Mouse (Mus musculus) olfactory bulb, adult 2 months (tissue): ENCODE data around the gene Serac1.

ENCODE experiments used
- CTCF ChIP-seq: fragments of 200-500 bp; IDR thresholded peaks from 2 replicates; pipeline ENCODE4 v1.5.1; 2012; ENCODE audit warnings: low read depth, mild to moderate bottlenecking, low read length, moderate library complexity; ENCODE audit not compliant: insufficient read depth
- POLR2A ChIP-seq: fragments of 200-500 bp; IDR thresholded peaks from 2 replicates; pipeline ENCODE4 v1.6.1; 2012; ENCODE audit warnings: mild to moderate bottlenecking, low read depth, low read length, moderate library complexity; ENCODE audit not compliant: insufficient read depth

- TF ChIP-seq CTCF: no peak
- no peak for TF ChIP-seq POLR2A
Observed at GRCm38 (mm10) chr17:5994606-5995005, 84.9 kb downstream of the Serac1 start.
